Mouse (Mus musculus): ENCODE data around the gene Mkrn2os. TPM values are rescaled to one million over a fixed set of nuclear protein-coding genes. Genes with fewer than 3 reads are reported as not detected.

Gene Mkrn2os
- total and polyA plus RNA-seq, 2 experiments from 2014 or later, result 0.37 TPM; not detected in 1

DNA sequence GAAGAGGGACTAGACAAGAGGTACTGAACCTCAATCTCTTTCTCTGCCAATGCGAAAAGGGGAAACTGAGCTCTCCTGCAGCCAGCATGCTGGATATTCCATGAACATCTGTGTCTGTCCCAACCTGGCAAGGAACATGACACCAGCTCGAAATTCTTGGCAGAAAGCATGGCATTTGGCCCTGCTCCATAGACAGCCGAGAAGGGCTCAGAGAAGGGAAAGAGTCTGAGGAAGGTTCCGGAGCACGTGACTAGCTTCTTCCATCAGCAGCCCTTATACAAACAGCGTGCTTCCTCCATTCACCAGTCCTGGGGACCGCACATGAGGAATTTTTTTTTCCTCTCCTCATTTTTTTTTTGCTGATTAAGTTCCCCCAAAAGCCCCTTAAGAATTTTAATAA is 57.8 kb downstream of the Mkrn2os start:
- Histone ChIP-seq H3K4me2 (ENCODE audit: low read depth, low read length) (no peak overlapping the region), H3K27ac (ENCODE audit: low read depth) (no peak overlapping the region), H3K27me3 (ENCODE audit: control insufficient read depth, insufficient read depth, low read length) (no peaks in the 10 kb centered on the region), H3K4me1 (ENCODE audit: control insufficient read depth, insufficient read depth) (0 out of 2 replicates have a peak, but pooled peaks cover 4% of the 10 kb centered on the region), H3K9me3 (replicated peaks; ENCODE audit: control insufficient read depth, low read length) (no peaks in the 10 kb centered on the region), H3K9ac (replicated peaks; ENCODE audit: low read depth, low read length) (no peak overlapping the region), H3K36me3 (replicated peaks; ENCODE audit: control insufficient read depth, insufficient read depth, low read length) (no peaks in the 10 kb centered on the region), H3K4me3 (ENCODE audit: low read depth, low read length) (no peak overlapping the region)
- peak; percentile 28 for DNase-seq (ENCODE audit: low spot score)
- TF ChIP-seq EP300 (IDR thresholded peaks at IDR 0.05; ENCODE audit: low read depth) (no peak), CTCF (IDR thresholded peaks at IDR 0.05; ENCODE audit: low read depth) (no peak)
- ATAC-seq (ENCODE audit: insufficient read depth, low read depth), result no peak
- WGBS, result 37% methylated on average over 7 of the region's 7 CpGs

Other genes starting within 250 kb of the Mkrn2os start
- 3.7 and 8.0 TPM in 2 replicates for gene Pparg, start 231.6 kb downstream of the Mkrn2os start, total RNA-seq (2014; rRNA removed; ENCODE audit: low replicate concordance)
- gene Pparg, start 231.6 kb downstream of the Mkrn2os start, polyA plus RNA-seq (2015; fragmentation: Nextera tagmentation; extraction: Ambion mirVana), result 5.3 and 5.8 TPM in 2 replicates
- 6.0 and 11.5 TPM in 2 replicates for gene Tsen2, start 47.9 kb downstream of the Mkrn2os start, total RNA-seq (2014; rRNA removed; ENCODE audit: low replicate concordance)
- 12.6 and 14.1 TPM in 2 replicates for gene Tsen2, start 47.9 kb downstream of the Mkrn2os start, polyA plus RNA-seq (2015; fragmentation: Nextera tagmentation; extraction: Ambion mirVana)
- gene Mkrn2, start 9.3 kb upstream of the Mkrn2os start, total RNA-seq (2014; rRNA removed; ENCODE audit: low replicate concordance), result 17.9 and 71.3 TPM in 2 replicates
- 29.6 and 31.3 TPM in 2 replicates for gene Mkrn2, start 9.3 kb upstream of the Mkrn2os start, polyA plus RNA-seq (2015; fragmentation: Nextera tagmentation; extraction: Ambion mirVana)
- gene Raf1, start 84.1 kb upstream of the Mkrn2os start, total RNA-seq (2014; rRNA removed; ENCODE audit: low replicate concordance), result 182 and 204 TPM in 2 replicates
- gene Raf1, start 84.1 kb upstream of the Mkrn2os start, polyA plus RNA-seq (2015; fragmentation: Nextera tagmentation; extraction: Ambion mirVana), result 72.3 and 80.6 TPM in 2 replicates
- gene Tmem40, start 169.8 kb upstream of the Mkrn2os start, total RNA-seq (2014; rRNA removed; ENCODE audit: low replicate concordance), result 0.23 and 2.3 TPM in 2 replicates
- 0.26 and 0.40 TPM in 2 replicates for gene Tmem40, start 169.8 kb upstream of the Mkrn2os start, polyA plus RNA-seq (2015; fragmentation: Nextera tagmentation; extraction: Ambion mirVana)
- 50.9 and 56.5 TPM in 2 replicates for gene Cand2, start 182.0 kb upstream of the Mkrn2os start, total RNA-seq (2014; rRNA removed; ENCODE audit: low replicate concordance)
- 29.2 and 30.0 TPM in 2 replicates for gene Cand2, start 182.0 kb upstream of the Mkrn2os start, polyA plus RNA-seq (2015; fragmentation: Nextera tagmentation; extraction: Ambion mirVana)
- gene Rpl32, start 216.2 kb upstream of the Mkrn2os start, total RNA-seq (2014; rRNA removed; ENCODE audit: low replicate concordance), result 1,019 and 1,034 TPM in 2 replicates
- 1,074 and 1,115 TPM in 2 replicates for gene Rpl32, start 216.2 kb upstream of the Mkrn2os start, polyA plus RNA-seq (2015; fragmentation: Nextera tagmentation; extraction: Ambion mirVana)
- 1.5 TPM in 1 of 2 replicates, not detected in the other for gene Efcab12, start 245.8 kb upstream of the Mkrn2os start, total RNA-seq (2014; rRNA removed; ENCODE audit: low replicate concordance)
- gene Efcab12, start 245.8 kb upstream of the Mkrn2os start, polyA plus RNA-seq (2015; fragmentation: Nextera tagmentation; extraction: Ambion mirVana), result 0.29 and 0.30 TPM in 2 replicates